Mouse (Mus musculus): ENCODE data around the gene Gm7879. TPM values are rescaled to one million over a fixed set of nuclear protein-coding genes. Genes with fewer than 3 reads are reported as not detected.
"Not testable (repeated sequence)": the region's sequence is repeated elsewhere in the genome, so short reads cannot be mapped to it uniquely, and the experiment has no call there.

The Gm7879 gene
- 0.34 TPM in 1 of 2 replicates, not detected in the other for polyA plus RNA-seq (2012; rRNA removed)

DNA sequence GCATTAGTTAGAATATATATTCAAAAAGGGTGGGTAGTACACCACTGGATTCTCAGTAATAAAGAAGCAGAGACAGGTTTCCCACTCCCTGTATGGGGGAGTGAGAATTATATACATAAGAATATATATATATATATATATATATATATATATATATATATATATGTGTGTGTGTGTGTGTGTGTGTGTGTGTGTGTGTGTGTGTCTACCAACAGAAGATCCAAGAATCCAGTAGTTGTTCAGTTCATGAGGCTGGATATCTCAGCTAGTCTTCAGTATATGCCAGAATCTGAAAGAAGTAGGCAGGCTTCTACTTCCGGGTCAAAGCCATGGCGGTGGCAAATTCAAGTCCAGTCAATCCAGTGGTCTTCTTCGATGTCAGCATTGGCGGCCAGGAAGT lies at the start of gene Gm7879:
Gene Gm7879, plus strand, starts transcription at position 301 of the 400 bp plus-strand sequence.
- not testable (repeated sequence) for DNase-seq; H3K4me1 ChIP-seq (ENCODE audit: control insufficient read depth, insufficient read depth, low read length); H3K4me3 ChIP-seq (replicated peaks; ENCODE audit: extremely low read depth, low read depth, low read length)
- 87% methylated on average over 4 of the region's 4 CpGs for WGBS

DNA sequence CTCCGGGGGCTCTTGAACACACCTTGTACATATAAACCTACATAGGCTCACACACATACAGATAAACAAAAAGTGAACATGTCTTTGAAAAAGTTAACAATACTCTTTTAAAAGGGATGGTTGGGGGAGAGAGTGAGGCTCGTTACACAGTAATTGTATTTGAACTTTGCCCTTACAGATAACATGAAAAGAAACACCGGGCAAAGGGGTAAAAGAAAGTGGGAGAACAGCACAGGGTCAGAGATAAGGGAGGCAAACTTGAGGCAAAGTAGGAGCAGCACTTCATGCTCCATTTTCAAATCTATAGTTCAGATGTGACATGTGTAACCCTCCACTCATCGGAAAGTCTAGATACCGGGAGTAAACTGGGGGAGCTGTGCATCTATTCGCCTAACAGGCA lies 49.3 kb upstream of the Gm7879 start:
- H3K4me1 ChIP-seq (ENCODE audit: control insufficient read depth, insufficient read depth, low read length): no peaks in the 10 kb centered on the region; the same call in 1 of the 2 replicates
- no peak overlapping the region for H3K4me3 ChIP-seq (replicated peaks; ENCODE audit: extremely low read depth, low read depth, low read length)
- WGBS: 64% methylated on average over 6 of the region's 6 CpGs
- no peak for DNase-seq
- TF ChIP-seq CTCF (IDR thresholded peaks at IDR 0.05; ENCODE audit: insufficient read depth, low read length) (no peak), POLR2A (IDR thresholded peaks at IDR 0.05; ENCODE audit: borderline replicate concordance, extremely low read depth, low read depth, low read length) (no peak)

DNA sequence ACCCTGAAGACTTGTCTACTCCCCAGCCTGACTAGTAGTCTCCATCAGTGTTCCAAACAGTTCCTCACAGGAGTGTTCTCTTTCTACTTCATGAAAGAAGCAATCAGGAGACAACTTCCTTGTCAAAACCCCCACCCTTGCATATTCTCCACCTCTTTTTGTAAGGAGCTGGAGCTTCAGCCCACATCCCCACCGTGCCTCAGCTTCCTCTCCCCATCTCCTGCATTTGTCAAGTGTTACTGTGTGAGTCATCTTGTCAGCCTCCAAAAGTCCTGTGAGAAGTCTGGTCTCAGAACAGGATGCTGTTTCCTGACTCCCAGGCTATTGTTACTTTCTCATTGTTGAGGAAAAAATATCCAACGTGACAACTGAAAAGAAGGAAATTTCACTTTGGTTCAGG lies 47.6 kb upstream of the Gm7879 start:
- DNase-seq: no peak
- whole genome bisulfite sequencing: 56% methylated on average over 2 of the region's 2 CpGs
- no peaks in the 10 kb centered on the region; the same call in 1 of the 2 replicates for H3K4me1 ChIP-seq (ENCODE audit: control insufficient read depth, insufficient read depth, low read length)
- no peak overlapping the region for H3K4me3 ChIP-seq (replicated peaks; ENCODE audit: extremely low read depth, low read depth, low read length)
- TF ChIP-seq CTCF (IDR thresholded peaks at IDR 0.05; ENCODE audit: insufficient read depth, low read length) (no peak), POLR2A (IDR thresholded peaks at IDR 0.05; ENCODE audit: borderline replicate concordance, extremely low read depth, low read depth, low read length) (no peak)

DNA sequence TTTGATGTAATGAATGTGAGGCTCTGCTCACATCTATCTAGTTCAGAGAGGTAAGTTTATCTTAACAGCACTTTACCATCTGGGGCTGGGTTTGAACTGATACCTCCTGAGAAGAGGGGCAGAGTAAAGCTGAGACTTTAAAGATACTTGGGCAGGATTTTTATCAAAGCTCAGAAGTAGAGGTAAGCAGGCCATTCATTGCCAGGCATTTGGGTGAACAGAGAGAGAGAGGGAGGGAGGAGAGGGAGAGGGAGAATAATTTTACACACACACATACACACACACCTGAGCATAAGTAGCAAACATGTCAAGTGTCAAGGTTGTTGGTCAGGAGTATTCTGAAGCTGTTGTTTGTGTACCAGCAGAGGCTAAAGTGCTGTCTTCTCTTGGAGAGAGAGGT lies 44.7 kb upstream of the Gm7879 start, which contains the start of gene Cd38:
Gene Cd38, plus strand, starts transcription at position 301 of the 400 bp plus-strand sequence.
- Histone ChIP-seq H3K4me3 (replicated peaks; ENCODE audit: extremely low read depth, low read depth, low read length) (peak within 1 kb of the TSS; percentile 82), H3K4me1 (ENCODE audit: control insufficient read depth, insufficient read depth, low read length) (peaks cover 2% of the 10 kb centered on the region; the same call in 1 of the 2 replicates)
- TF ChIP-seq POLR2A (IDR thresholded peaks at IDR 0.05; ENCODE audit: borderline replicate concordance, extremely low read depth, low read depth, low read length) (no peak), CTCF (IDR thresholded peaks at IDR 0.05; ENCODE audit: insufficient read depth, low read length) (no peak)
- no peak for DNase-seq

DNA sequence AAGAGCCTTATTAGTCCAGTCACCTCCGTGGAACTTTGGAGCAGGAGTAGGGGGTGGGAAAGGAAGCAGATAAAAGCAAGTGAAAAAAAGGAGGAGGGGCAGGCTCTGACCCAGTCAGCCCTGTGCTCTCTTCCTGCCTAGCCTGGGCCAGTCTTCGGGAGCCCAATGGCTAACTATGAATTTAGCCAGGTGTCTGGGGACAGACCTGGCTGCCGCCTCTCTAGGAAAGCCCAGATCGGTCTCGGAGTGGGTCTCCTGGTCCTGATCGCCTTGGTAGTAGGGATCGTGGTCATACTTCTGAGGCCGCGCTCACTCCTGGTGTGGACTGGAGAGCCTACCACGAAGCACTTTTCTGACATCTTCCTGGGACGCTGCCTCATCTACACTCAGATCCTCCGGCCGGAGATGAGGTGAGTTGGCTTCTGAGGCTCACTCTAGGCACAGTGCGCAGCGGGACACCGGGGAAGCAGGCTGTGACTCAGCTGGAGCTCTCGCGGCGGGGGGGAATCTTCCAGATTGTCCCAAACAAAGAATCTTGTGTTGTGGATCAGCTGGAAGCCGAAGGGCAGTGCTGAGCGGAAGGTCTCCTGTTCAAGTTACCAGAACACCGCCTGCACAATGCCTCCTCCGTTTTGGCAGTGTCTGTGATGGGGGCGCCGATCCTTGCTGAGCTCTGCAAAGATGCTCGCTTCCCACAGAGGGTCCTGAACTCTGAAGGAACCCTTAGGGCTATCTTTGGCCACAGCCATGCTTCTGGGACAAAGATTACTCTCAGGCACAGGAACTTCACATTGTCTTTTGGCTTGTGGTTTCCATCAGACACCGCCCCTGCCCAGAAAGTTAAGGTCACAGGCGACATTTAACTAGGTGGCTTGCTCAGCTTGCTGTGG lies 44.0 kb upstream of the Gm7879 start:
- peak; percentile 44; the same call in 1 of the 2 replicates for TF ChIP-seq POLR2A (IDR thresholded peaks at IDR 0.05; ENCODE audit: borderline replicate concordance, extremely low read depth, low read depth, low read length)
- TF ChIP-seq CTCF (IDR thresholded peaks at IDR 0.05; ENCODE audit: insufficient read depth, low read length): no peak
- peak; percentile 43 for DNase-seq
- WGBS: 3% methylated on average over 28 of the region's 28 CpGs
- peaks cover 2% of the 10 kb centered on the region; the same call in 1 of the 2 replicates for H3K4me1 ChIP-seq (ENCODE audit: control insufficient read depth, insufficient read depth, low read length)
- peak overlapping the region; percentile 82 for H3K4me3 ChIP-seq (replicated peaks; ENCODE audit: extremely low read depth, low read depth, low read length)

DNA sequence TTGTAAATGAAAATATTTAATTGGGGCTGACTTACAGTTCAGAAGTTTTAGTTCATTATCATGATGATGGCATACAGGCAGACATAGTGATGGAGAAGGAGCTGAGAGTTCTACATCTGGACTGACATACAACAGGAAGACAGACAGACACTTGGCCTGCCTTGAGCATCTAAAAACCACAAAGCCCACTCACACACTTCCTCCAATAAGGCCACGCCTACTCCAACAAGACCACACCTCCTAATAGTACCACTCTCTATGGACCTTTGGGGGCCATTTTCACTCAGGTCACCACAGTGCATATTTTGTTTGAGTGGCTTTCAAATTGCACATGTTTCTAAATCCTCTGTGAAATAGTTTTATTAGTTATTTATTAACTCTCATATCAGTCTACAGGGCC lies 41.1 kb upstream of the Gm7879 start:
- WGBS: 63% methylated on average over 1 of the region's 1 CpGs
- H3K4me3 ChIP-seq (replicated peaks; ENCODE audit: extremely low read depth, low read depth, low read length): no peak overlapping the region
- peaks cover 2% of the 10 kb centered on the region; the same call in 1 of the 2 replicates for H3K4me1 ChIP-seq (ENCODE audit: control insufficient read depth, insufficient read depth, low read length)
- TF ChIP-seq POLR2A (IDR thresholded peaks at IDR 0.05; ENCODE audit: borderline replicate concordance, extremely low read depth, low read depth, low read length) (no peak), CTCF (IDR thresholded peaks at IDR 0.05; ENCODE audit: insufficient read depth, low read length) (no peak)
- DNase-seq: no peak

DNA sequence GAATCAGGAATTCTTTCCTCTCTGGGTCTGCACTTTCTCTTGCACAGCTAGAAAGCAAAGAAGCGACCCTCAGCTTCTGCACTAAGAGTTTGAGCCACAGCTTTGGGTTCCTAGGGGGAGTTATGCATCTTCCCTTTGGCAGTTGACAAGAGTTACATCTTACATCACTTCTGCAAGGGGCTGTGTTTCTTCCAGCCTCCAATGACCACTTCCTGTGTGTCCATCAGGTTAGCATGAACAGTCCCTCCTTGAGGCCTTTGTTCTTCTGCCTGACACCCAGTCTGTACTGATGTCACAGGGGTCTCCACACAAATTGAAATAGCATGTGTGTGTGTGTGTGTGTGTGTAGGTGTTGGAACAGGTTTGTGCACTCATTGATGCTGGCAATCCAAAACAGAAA lies 40.3 kb upstream of the Gm7879 start:
- no peak for DNase-seq
- peaks cover 2% of the 10 kb centered on the region; the same call in 1 of the 2 replicates for H3K4me1 ChIP-seq (ENCODE audit: control insufficient read depth, insufficient read depth, low read length)
- TF ChIP-seq CTCF (IDR thresholded peaks at IDR 0.05; ENCODE audit: insufficient read depth, low read length) (no peak), POLR2A (IDR thresholded peaks at IDR 0.05; ENCODE audit: borderline replicate concordance, extremely low read depth, low read depth, low read length) (no peak)
- H3K4me3 ChIP-seq (replicated peaks; ENCODE audit: extremely low read depth, low read depth, low read length): no peak overlapping the region
- WGBS: 59% methylated on average over 1 of the region's 1 CpGs

DNA sequence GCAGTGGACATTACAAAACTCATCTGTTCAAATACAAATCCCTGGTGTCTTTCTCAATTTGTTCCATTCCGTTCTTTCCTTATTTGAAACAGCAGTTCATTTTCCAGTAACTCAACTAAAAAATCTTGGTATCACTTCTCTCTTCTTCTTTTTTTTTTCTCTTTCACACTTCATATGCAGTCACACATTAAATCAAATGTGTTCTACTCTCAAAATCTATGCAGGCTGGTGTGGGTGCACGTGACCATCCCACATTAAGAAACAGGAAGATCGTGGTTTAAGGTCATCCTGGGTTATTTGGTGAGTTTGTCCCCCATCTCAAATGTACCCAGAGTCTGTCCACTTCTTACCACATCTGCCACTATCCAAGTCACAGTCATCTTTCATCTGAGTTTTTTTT lies 30.9 kb upstream of the Gm7879 start:
- peaks cover 3% of the 10 kb centered on the region for H3K4me1 ChIP-seq (ENCODE audit: control insufficient read depth, insufficient read depth, low read length)
- 72% methylated on average over 3 of the region's 3 CpGs for WGBS
- H3K4me3 ChIP-seq (replicated peaks; ENCODE audit: extremely low read depth, low read depth, low read length): no peak overlapping the region
- no peak for DNase-seq
- TF ChIP-seq CTCF (IDR thresholded peaks at IDR 0.05; ENCODE audit: insufficient read depth, low read length) (no peak), POLR2A (IDR thresholded peaks at IDR 0.05; ENCODE audit: borderline replicate concordance, extremely low read depth, low read depth, low read length) (no peak)

DNA sequence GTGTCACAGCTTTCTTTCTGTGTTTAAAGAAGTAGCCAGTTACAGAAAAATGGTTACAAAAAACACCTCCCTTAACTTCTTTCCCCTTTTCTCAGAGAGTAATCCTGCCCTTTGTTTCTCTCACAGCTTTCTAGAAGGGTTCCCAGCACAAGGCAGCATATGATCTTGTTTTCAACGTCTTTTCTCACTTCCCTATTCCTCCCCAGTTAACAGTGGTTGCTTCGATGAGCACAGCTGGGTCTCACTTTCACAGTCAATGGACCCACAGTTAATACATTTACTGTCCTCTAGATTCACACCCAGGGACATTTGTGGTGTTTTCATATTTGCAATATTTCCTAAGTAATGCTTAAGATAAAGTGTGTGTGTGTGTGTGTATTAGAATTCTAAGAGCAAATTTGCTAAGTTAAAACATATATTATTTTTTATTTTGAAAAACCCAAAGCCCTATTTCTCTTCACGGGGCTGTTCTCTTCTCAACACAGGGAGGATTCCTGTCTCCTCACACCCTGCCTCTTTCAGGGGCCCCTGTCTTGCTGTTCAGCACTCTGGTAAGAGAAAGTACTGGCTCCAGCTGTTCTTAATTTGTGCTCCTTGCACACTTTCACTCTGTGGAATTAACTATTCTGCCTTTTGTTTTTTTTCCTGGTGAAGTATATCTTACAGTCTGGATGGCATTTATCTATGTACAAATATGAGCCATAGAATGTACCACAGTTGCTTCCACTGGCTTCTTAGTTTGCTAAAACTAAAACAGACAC lies 27.7 kb upstream of the Gm7879 start:
- 33% methylated on average over 3 of the region's 3 CpGs for WGBS
- DNase-seq: no peak
- TF ChIP-seq CTCF (IDR thresholded peaks at IDR 0.05; ENCODE audit: insufficient read depth, low read length): no peak
- TF ChIP-seq POLR2A (IDR thresholded peaks at IDR 0.05; ENCODE audit: borderline replicate concordance, extremely low read depth, low read depth, low read length): no peak
- Histone ChIP-seq H3K4me3 (replicated peaks; ENCODE audit: extremely low read depth, low read depth, low read length) (no peak overlapping the region), H3K4me1 (ENCODE audit: control insufficient read depth, insufficient read depth, low read length) (peaks cover 5% of the 10 kb centered on the region)
